Mouse (Mus musculus) MEL (cell line): ENCODE data around the gene Tent5b. TPM values are rescaled to one million over a fixed set of nuclear protein-coding genes. Genes with fewer than 3 reads are reported as not detected.

Experiments
- DNase-seq: peaks from one replicate; pipeline ENCODE4 v3.0.0; 2011; ENCODE audit warnings: low read depth, low spot score
- H3K27ac ChIP-seq: 2 replicates; pipeline ENCODE4 v1.5.1; 2012; ENCODE audit warnings: low read depth, mild to moderate bottlenecking, control low read depth, low read length, moderate library complexity; ENCODE audit not compliant: control insufficient read depth
- H3K27me3 ChIP-seq, 2 experiments: fragments of 150-350 bp in 1 of 2; sonication (generic) in 1 of 2; 2 replicates each; pipeline ENCODE4 v1.6.1; 2012; ENCODE audit warnings: low read length in 2 of 2, mild to moderate bottlenecking in 2 of 2, improper control_type of control experiment in 1 of 2, moderate library complexity in 1 of 2; ENCODE audit not compliant: insufficient read depth in 2 of 2, control insufficient read depth in 1 of 2
- H3K36me3 ChIP-seq, 2 experiments: 2 replicates each; pipeline ENCODE4 v1.6.1; 2012 to 2014; ENCODE audit warnings: low read length in 2 of 2, improper control_type of control experiment in 1 of 2, inconsistent platforms in 1 of 2, mild to moderate bottlenecking in 1 of 2; ENCODE audit not compliant: insufficient read depth in 2 of 2, control insufficient read depth in 1 of 2
- H3K4me1 ChIP-seq, 2 experiments: fragments of 150-350 bp in 1 of 2; sonication (generic) in 1 of 2; 2 replicates each; pipeline ENCODE4 v1.6.1; 2012; ENCODE audit warnings: low read length in 2 of 2, improper control_type of control experiment in 1 of 2, mild to moderate bottlenecking in 1 of 2; ENCODE audit not compliant: insufficient read depth in 2 of 2, control insufficient read depth in 1 of 2
- H3K4me3 ChIP-seq, 2 experiments: fragments of 150-350 bp in 1 of 2; sonication (generic) in 1 of 2; 2 replicates each; pipeline ENCODE4 v1.5.1; 2012; ENCODE audit warnings: low read depth in 2 of 2, low read length in 2 of 2, mild to moderate bottlenecking in 2 of 2, moderate library complexity in 2 of 2, control low read depth in 1 of 2, improper control_type of control experiment in 1 of 2; ENCODE audit not compliant: control insufficient read depth in 1 of 2, insufficient read depth in 1 of 2
- H3K79me2 ChIP-seq: 2 replicates; pipeline ENCODE4 v1.6.1; 2012; ENCODE audit warnings: mild to moderate bottlenecking, low read length, moderate library complexity; ENCODE audit not compliant: control insufficient read depth, poor library complexity, insufficient read depth
- H3K9ac ChIP-seq: 2 replicates; pipeline ENCODE4 v1.6.1; 2012; ENCODE audit warnings: low read depth, mild to moderate bottlenecking, control low read depth, low read length, moderate library complexity; ENCODE audit not compliant: control insufficient read depth, poor library complexity, severe bottlenecking
- H3K9me3 ChIP-seq: fragments of 150-350 bp; sonication (generic); replicated peaks from 2 replicates; pipeline ENCODE4 v1.6.1; 2012; ENCODE audit warnings: mild to moderate bottlenecking, low read length, improper control_type of control experiment, moderate library complexity; ENCODE audit not compliant: insufficient read depth
- CHD1 ChIP-seq: IDR thresholded peaks from 2 replicates; pipeline ENCODE4 v1.6.1; 2012; ENCODE audit warnings: low read depth, mild to moderate bottlenecking, inconsistent platforms, low read length, improper control_type of control experiment
- CHD2 ChIP-seq: IDR thresholded peaks from 2 replicates; pipeline ENCODE4 v1.6.1; 2011; ENCODE audit warnings: low read length, improper control_type of control experiment
- CTCF ChIP-seq, 3 experiments: IDR thresholded peaks in 2 of 3; conservative IDR thresholded peaks in 1 of 3; 2 replicates each; pipeline ENCODE4 v1.5.1; 2011 to 2012; ENCODE audit warnings: low read length in 3 of 3, low read depth in 2 of 3, mild to moderate bottlenecking in 2 of 3, improper control_type of control experiment in 1 of 3, inconsistent platforms in 1 of 3, mixed read lengths in 1 of 3, moderate library complexity in 1 of 3; ENCODE audit not compliant: control insufficient read depth in 1 of 3, insufficient read depth in 1 of 3, poor library complexity in 1 of 3, severe bottlenecking in 1 of 3
- E2F4 ChIP-seq: IDR thresholded peaks from 2 replicates; pipeline ENCODE4 v1.6.1; 2011; ENCODE audit warnings: low read depth, low read length, improper control_type of control experiment, borderline replicate concordance
- ELF1 ChIP-seq: IDR thresholded peaks from 2 replicates; pipeline ENCODE4 v1.6.1; 2014; ENCODE audit warnings: low read depth, mild to moderate bottlenecking, inconsistent platforms, low read length, improper control_type of control experiment, moderate library complexity
- EP300 ChIP-seq, 2 experiments: IDR thresholded peaks; 2 replicates each; pipeline ENCODE4 v1.6.1; 2011; ENCODE audit warnings: improper control_type of control experiment in 2 of 2, low read length in 2 of 2, low read depth in 1 of 2, mild to moderate bottlenecking in 1 of 2
- ETS1 ChIP-seq: IDR thresholded peaks from 2 replicates; pipeline ENCODE4 v1.6.1; 2012; ENCODE audit warnings: low read depth, mild to moderate bottlenecking, inconsistent platforms, low read length, improper control_type of control experiment, moderate library complexity
- GABPA ChIP-seq: IDR thresholded peaks from 2 replicates; pipeline ENCODE4 v1.6.1; 2012; ENCODE audit warnings: low read depth, mild to moderate bottlenecking, inconsistent platforms, low read length, improper control_type of control experiment, moderate library complexity
- MEF2A ChIP-seq: IDR thresholded peaks from 2 replicates; pipeline ENCODE4 v1.6.1; 2014; ENCODE audit warnings: low read depth, mild to moderate bottlenecking, inconsistent platforms, low read length, improper control_type of control experiment; ENCODE audit not compliant: poor library complexity, insufficient replicate concordance, severe bottlenecking; ENCODE audit errors: extremely low read depth
- NELFE ChIP-seq: IDR thresholded peaks from 2 replicates; pipeline ENCODE4 v1.6.1; 2011; ENCODE audit warnings: low read depth, low read length, improper control_type of control experiment
- POLR2A ChIP-seq, 2 experiments: IDR thresholded peaks; 2 replicates each; pipeline ENCODE4 v1.6.1; 2011 to 2012; ENCODE audit warnings: low read length in 2 of 2, mild to moderate bottlenecking in 2 of 2, control low read depth in 1 of 2, improper control_type of control experiment in 1 of 2, low read depth in 1 of 2, moderate library complexity in 1 of 2; ENCODE audit not compliant: control insufficient read depth in 1 of 2, insufficient read depth in 1 of 2, poor library complexity in 1 of 2
- RCOR1 ChIP-seq: IDR thresholded peaks from 2 replicates; pipeline ENCODE4 v1.6.1; 2012; ENCODE audit warnings: low read depth, mild to moderate bottlenecking, inconsistent platforms, low read length, improper control_type of control experiment
- SIN3A ChIP-seq: IDR thresholded peaks from 2 replicates; pipeline ENCODE4 v1.6.1; 2012; ENCODE audit warnings: low read length, improper control_type of control experiment, inconsistent platforms
- TBP ChIP-seq: IDR thresholded peaks from 2 replicates; pipeline ENCODE4 v1.8.0; 2011; ENCODE audit warnings: low read depth, low read length, improper control_type of control experiment
- TCF12 ChIP-seq: IDR thresholded peaks from 2 replicates; pipeline ENCODE4 v1.6.1; 2014; ENCODE audit warnings: low read depth, mild to moderate bottlenecking, inconsistent platforms, low read length, improper control_type of control experiment, moderate library complexity
- USF1 ChIP-seq: IDR thresholded peaks from 2 replicates; pipeline ENCODE4 v1.6.1; 2014; ENCODE audit warnings: low read depth, mild to moderate bottlenecking, inconsistent platforms, low read length, improper control_type of control experiment, moderate library complexity
- ZC3H11A ChIP-seq: IDR thresholded peaks from 2 replicates; pipeline ENCODE4 v1.6.1; 2012; ENCODE audit warnings: low read depth, mild to moderate bottlenecking, inconsistent platforms, low read length, improper control_type of control experiment
- ZNF384 ChIP-seq: IDR thresholded peaks from 2 replicates; pipeline ENCODE4 v1.6.1; 2012; ENCODE audit warnings: low read depth, mild to moderate bottlenecking, inconsistent platforms, low read length, improper control_type of control experiment
- polyA plus RNA-seq, 2 experiments: library from polyadenylated mRNA; stranded (reverse) in 1 of 2; unstranded in 1 of 2; fragments of >175 nt in 1 of 2; fragments of >200 nt in 1 of 2; gene quantifications; 2 replicates each; pipeline versions ENCODE4 v1.2.1 to v1.2.4; 2012; ENCODE audit warnings: low replicate concordance in 2 of 2, low read depth in 1 of 2; ENCODE audit not compliant: insufficient read length in 2 of 2, insufficient read depth in 1 of 2, missing spikeins in 1 of 2
- total RNA-seq: library from RNA; depleted of rRNA; stranded (reverse); fragments of 300-350 nt; gene quantifications from 2 replicates; pipeline ENCODE4 v1.2.3, GENCODE M21; 2012

Gene Tent5b
- total and polyA plus RNA-seq, 3 experiments: 2.5 to 3.6 TPM; not detected in 1

DNA sequence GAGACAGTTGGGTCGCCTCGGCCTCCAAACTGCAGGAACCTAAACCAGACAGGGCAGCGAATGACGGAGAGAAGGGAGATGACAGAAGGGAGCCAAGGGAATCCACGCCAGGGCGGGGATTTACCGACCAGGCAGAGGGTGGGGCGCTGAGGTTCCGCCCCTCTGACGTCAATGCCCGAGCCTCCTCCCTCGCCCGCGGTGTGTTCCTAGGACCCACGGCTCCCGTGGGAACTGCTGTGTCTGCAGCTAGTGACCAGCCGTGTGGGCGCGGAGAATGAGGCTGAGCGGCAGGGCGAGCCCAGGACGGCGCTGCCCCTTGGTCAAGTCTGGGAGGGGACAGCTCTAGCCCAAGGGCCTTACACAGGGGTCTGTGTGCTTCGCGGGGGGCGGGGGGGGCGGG lies 11.9 kb upstream of the Tent5b start:
- H3K4me3 ChIP-seq: peak overlapping the region; percentile 64 to 70
- H3K27me3 ChIP-seq: no peaks in the 10 kb centered on the region
- TF ChIP-seq POLR2A (IDR thresholded peaks at IDR 0.05; ENCODE audit: control insufficient read depth in 1 of 2, insufficient read depth in 1 of 2, low read depth in 1 of 2, low read length in 2 of 2, poor library complexity in 1 of 2) (peak in 1 of 2 experiments; percentile 43; a peak in 1 of 4 replicates), CHD2 (no peak)
- H3K27ac ChIP-seq: no peak overlapping the region
- peak; percentile 78 for DNase-seq
- H3K36me3 ChIP-seq: no peaks in the 10 kb centered on the region; a peak in 1 of 4 replicates
- H3K4me1 ChIP-seq: peaks cover 0 to 2% of the 10 kb centered on the region in 2 experiments; a peak in 2 of 4 replicates
- no peaks in the 10 kb centered on the region for H3K9me3 ChIP-seq
- peak overlapping the region; percentile 66 for H3K9ac ChIP-seq
- no peaks in the 10 kb centered on the region for H3K79me2 ChIP-seq

DNA sequence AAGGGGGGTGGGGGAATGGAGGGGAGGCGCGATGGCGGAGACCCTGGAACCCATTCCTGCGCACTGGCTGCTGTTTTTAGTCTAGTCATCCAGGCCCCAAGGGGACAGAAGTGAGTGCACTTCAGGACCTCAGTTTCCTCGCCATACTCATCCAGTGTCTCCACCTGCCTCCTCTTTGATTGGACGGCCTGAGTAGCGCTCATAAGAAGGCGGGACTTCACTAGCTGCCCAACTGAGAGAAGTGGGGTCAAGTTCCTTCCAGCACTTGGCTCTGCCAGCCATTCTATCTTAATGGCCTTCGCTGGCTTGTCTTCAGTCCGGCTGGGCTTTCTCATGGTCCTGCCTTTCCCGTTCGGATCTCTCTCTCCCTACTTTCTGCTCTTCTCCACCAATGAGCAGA lies 10.8 kb upstream of the Tent5b start:
- Histone ChIP-seq H3K4me3 (no peak overlapping the region), H3K79me2 (no peaks in the 10 kb centered on the region), H3K27me3 (no peaks in the 10 kb centered on the region), H3K9me3 (no peaks in the 10 kb centered on the region), H3K36me3 (no peaks in the 10 kb centered on the region; a peak in 1 of 4 replicates)
- TF ChIP-seq TBP: no peak
- TF ChIP-seq EP300 (IDR thresholded peaks at IDR 0.05; ENCODE audit: low read depth in 1 of 2, low read length in 2 of 2): no peak
- TF ChIP-seq TCF12: no peak
- TF ChIP-seq E2F4: no peak
- no peak for TF ChIP-seq CHD2
- TF ChIP-seq GABPA: no peak
- no peak for TF ChIP-seq SIN3A
- no peak for TF ChIP-seq ZNF384
- TF ChIP-seq USF1: no peak
- TF ChIP-seq, all 39 proteins: peak for 0
- H3K9ac ChIP-seq: no peak overlapping the region
- no peak for DNase-seq
- H3K4me1 ChIP-seq: peaks cover 0 to 2% of the 10 kb centered on the region in 2 experiments; a peak in 2 of 4 replicates
- no peak overlapping the region for H3K27ac ChIP-seq

DNA sequence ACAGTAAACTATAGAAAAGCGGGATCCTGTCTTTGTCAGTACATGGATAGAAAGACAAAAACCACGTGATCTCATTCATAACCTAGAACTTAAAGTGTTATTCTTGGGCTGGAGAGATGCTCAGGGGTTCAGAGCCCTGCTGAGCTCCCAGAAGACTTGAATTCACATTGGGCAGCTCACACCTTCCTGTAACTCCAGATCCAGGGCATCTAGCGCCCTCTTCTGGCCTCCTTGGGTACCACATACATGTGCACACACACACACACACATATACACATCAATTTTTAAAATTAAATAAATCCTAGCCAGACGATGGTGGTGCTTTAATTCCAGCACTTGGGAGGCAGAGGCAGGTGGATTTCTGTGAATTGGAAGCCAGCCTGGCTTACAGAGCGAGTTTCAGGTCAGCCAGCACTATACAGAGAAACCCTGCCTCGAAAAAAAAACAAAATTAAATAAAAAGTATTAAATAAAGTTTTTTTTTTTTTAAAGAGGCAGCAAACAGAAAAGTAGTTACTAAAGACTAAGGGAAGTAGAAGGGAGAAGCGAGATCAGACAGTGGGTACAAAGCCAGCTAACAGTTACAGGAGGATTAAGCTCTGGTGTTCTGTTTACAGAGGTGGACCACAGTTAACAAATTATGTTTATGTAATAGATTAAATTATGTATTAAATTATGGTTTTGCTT lies 8.7 kb upstream of the Tent5b start:
- Histone ChIP-seq H3K4me1 (peaks cover 0 to 2% of the 10 kb centered on the region in 2 experiments; a peak in 2 of 4 replicates), H3K27ac (no peak overlapping the region), H3K79me2 (no peaks in the 10 kb centered on the region), H3K4me3 (no peak overlapping the region), H3K27me3 (no peaks in the 10 kb centered on the region), H3K9me3 (no peaks in the 10 kb centered on the region), H3K9ac (no peak overlapping the region), H3K36me3 (no peaks in the 10 kb centered on the region; a peak in 1 of 4 replicates)
- TF ChIP-seq POLR2A (IDR thresholded peaks at IDR 0.05; ENCODE audit: control insufficient read depth in 1 of 2, insufficient read depth in 1 of 2, low read depth in 1 of 2, low read length in 2 of 2, poor library complexity in 1 of 2): no peak
- no peak for TF ChIP-seq RCOR1
- TF ChIP-seq NELFE: no peak
- no peak for TF ChIP-seq MEF2A
- no peak for TF ChIP-seq ETS1
- no peak for TF ChIP-seq CHD1
- no peak for TF ChIP-seq ELF1
- no peak for TF ChIP-seq ZC3H11A
- TF ChIP-seq CTCF (IDR thresholded peaks at IDR 0.05 in 2 of 3, conservative IDR thresholded peaks at IDR 0.05 in 1 of 3; ENCODE audit: control insufficient read depth in 1 of 3, insufficient read depth in 1 of 3, low read depth in 2 of 3, low read length in 3 of 3, poor library complexity in 1 of 3, severe bottlenecking in 1 of 3): peak; percentile 18 to 39 (median 28); a peak in 5 of 6 replicates
- DNase-seq: no peak
